Mouse (Mus musculus) left cerebral cortex, adult 8-10 months (tissue): ENCODE data around the gene Krtcap2. TPM values are rescaled to one million over a fixed set of nuclear protein-coding genes. Genes with fewer than 3 reads are reported as not detected.

Source experiments
- DNase-seq, 2 experiments: peaks; one replicate each; pipeline ENCODE4 v3.0.0; 2022; ENCODE audit warnings: low spot score in 2 of 2
- microRNA-seq, 2 experiments: library from miRNA; unstranded; fragments of <30 nt; microRNA quantifications; one replicate each; pipeline ENCODE4 v1.2.0; 2022
- total RNA-seq, 4 experiments: library from RNA; stranded (reverse); gene quantifications; 2 replicates each; pipeline ENCODE4 v1.2.4; 2022

The Krtcap2 gene
- total RNA-seq, 4 experiments from 2014 or later: 70.4 to 91.2 (median 83.7) TPM

DNA sequence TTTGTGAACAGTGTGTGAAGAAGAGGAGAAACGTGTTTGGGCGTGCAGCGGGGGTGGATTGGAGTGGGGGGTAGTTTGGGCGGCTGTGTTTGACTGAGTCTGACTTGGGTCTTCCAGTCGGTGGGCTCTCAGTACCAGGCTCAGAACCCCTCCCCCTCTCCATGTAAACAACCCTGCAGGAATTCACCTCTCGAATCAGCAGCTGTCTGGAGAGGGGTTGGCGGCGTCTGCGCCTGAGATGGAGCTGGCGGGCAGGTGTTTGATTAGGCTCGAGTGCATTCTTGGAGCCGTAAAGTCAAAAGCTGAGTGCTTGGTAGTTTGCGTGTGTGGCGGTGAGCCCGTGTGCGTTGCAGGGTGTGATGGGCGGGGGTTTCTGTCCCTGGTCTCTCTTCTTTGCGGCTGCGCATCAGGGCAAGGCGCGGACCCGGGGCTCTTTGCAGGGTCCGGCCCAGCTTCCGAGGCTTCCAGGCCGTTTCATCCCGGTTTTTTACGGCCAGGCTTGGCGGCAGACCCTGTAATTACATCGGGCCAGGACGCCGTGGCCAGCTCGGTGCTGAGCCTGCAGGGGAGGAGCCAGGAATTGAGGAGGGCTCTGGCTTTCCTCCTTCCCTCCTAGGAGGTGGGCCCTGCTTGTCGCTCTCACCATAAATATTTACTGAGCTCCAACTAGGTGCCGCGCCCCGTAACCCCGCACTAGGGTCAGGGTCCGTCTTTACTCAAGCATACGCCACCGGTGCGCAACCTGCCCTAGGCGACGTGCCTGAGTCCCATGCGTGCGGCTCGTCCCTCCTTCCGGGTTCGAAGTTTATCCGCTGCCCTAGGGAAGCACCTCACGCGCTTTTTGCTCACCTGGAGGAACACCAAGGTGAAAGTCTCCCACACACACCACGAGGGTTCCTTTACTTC is 35.1 kb downstream of the Krtcap2 start, which contains the start of gene Efna1:
Gene Efna1, minus strand, starts transcription at position 537 of the 906 bp plus-strand sequence.
- no peak for DNase-seq

DNA sequence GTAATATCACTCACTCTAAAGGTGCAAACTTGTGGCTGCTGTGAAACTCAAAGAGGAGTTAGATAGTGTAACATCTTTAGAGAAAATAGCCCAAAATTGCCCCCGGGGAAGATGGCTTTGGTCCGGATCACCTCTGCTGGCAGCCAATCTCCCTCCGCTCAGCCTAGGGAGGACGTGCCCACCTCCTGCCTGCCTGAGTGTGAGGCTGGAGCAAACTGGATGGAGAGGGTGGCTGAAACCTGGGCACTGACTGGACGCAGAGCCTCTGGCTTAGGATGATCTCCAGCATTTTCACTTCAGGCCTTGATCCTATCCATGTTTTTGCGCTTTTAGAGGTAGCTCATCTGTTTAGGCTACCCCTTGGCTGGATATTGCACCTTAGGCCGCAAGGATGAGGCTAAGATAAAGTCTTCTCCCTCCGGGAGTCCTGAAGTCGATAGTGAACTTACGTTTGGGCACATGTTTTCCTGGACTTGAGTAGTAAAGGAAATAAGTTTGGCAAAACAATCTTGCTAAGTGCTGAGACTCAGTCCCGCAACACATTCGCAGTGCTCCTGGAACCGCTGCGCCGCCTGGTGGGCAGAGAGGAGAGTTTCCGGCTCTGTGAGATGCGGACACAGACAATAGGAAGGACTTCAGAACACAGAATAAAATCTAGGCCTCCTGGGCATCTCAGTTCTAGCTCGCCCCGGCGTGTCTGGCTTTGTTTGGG is 36.0 kb downstream of the Krtcap2 start:
- DNase-seq: peak in 1 of 2 experiments; percentile 72

DNA sequence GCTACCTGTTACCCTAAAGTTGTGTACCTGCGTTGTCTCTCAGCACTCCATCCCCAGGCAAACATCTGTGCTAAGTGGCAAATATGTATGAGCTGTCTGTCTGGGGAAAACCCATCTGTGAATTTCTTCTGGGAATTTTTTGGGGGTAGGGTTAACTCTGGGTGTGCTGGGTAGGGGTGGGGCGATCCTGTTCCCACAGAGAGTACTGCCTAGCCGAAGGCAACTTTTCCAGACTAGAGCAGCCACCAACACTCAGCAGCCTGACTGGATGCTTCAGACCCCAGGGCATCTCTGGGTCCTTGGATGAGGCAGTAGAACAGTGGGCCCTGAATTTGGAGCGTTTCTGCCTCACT is 36.5 kb downstream of the Krtcap2 start:
- DNase-seq: no peak

DNA sequence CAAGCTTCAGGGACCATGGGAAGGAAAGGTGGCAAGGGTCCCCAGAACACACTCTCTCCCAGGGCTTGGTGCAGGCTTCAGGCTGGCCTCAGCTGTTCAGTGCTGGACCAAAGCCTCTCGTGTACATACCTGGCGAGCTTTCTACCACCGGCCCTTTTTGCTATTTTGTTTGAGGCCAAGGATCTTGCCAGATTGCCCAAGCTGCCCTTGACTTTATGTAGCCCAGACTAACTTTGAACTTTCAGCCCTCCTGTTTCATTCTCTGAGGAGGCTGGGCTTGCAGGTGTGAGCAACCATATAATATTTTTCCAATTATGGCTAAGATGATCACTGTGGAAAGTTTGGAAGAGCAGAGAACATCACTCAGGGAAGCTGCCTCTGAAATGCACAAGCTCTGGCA is 38.5 kb downstream of the Krtcap2 start:
- no peak for DNase-seq

DNA sequence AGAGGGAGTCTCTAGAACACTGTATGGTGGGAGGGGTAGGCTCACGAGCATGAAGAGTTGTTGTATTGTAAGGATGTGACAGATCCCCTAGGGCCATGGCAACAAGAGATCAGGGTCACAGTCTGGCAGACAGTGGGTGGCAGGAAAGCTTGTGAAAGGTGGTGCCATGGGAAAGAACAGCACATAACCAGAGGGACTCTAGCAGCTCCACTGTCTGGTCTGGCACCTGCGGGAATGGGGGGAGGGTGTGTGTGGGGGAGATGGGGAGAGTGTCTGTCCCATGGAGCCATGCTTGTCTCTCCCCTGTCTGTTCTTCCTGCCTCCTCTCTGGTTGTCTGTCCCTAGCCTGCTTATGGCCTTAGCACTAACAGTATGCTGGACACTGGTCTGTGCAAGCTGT is 39.8 kb downstream of the Krtcap2 start:
- no peak for DNase-seq

DNA sequence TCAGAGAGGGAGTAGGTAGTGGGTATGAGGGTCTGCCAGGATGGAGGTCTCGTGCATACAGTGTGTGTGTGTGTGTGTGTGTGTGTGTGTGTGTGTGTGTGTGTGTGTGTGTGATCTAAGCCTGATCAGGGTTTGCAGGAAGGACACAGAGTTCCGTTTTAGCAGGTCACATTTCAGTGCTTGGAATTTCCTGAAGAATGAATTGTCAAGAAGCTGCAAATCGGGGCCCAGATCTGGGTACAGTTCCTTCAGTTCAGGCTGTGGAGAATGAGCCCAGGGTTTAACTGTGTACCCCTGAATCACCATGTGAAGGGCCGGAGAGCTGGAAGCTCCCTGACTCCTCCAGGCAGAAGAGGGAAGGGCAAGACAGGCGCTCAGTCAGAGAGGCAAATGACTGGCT is 41.5 kb downstream of the Krtcap2 start:
- no peak for DNase-seq

DNA sequence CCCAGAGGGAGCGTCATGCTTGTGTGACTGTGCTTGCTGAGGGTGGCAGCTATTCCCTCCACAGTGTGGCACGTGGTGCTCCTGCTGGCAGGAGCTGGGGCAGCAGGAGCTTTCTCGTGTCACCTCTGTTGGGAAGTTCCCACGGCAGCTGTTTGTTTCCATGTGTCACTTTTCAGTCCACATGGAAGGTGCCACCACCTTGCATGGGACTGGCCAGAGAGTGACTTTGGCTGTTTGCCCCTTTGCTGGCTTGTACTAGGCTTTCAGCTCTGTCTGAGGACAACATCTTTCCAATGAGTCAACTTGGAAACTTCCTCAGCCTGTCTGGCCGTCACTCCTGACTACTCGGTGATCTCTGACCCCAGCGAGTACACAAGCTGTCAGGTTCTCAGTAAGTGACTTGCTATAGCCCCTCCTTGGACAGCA is 42.8 kb downstream of the Krtcap2 start:
- DNase-seq: no peak

DNA sequence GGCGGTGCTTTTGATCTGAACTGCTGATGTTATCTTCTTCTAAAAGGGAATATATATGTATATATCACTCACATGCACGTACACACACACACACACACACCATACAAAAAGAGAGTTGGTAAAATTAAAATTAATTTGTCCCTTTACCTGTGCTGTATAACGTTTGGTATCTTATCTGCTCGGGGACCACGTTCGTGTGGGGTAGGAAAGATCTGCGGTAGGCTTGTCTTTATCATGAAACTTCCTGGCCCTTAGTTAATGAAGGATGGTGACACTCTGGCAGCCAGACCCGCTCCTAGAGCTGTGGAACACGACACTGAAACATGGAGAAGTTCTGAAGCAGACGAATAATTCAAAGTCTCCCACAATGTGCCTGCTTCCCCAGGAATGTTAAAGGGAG is 46.1 kb downstream of the Krtcap2 start:
- DNase-seq: no peak

DNA sequence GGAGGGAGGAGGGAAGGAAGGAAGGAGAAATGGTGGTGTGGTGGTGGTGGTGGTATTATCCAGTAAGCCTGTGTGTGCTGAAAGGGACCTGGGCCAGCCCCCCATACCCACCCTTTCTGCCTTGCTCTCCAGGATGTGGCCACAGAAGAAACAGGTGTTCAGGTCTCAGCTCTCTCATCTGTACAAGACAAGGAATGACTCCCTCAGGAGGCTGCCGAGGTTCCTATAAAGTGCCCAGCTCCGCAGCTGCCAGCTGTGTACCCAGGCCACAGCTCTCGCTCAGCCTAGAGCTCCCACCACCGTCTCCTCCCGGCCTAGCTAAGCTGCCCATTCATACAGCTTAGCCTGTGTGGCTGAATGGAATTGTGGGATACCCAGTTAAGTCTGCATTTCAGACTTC is 46.5 kb downstream of the Krtcap2 start:
- no peak for DNase-seq

DNA sequence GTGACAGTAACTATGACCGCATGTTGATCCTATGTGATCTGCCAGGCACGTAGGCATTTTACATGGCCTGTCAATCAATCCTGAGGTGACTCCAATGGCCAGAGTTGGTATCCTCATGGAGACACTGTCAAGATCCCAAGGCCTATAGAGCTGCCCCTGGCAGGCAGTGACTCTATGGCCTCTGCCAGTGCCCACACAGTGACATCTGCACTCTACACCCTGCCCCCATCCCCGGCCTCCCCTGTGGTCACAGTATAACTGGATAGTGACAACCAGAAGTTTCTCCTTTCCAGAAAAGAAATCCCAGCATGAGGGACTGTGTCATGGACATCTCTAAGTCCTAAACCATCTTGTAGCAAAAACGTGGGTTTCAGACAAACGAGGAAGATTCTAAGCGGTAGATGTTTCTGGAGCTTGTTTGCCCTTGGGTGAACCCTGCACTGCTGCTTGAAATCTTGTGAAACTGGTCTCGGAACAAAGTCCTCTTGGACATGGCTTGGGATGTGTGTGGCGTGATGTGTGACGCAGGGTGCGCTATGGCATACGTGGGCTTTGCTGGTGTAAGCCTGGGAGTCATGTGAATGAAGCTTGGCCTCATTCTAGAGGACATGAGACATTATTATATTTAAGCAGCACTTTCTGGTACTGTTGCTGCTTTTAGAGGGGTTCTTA is 47.6 kb downstream of the Krtcap2 start:
- DNase-seq: no peak

DNA sequence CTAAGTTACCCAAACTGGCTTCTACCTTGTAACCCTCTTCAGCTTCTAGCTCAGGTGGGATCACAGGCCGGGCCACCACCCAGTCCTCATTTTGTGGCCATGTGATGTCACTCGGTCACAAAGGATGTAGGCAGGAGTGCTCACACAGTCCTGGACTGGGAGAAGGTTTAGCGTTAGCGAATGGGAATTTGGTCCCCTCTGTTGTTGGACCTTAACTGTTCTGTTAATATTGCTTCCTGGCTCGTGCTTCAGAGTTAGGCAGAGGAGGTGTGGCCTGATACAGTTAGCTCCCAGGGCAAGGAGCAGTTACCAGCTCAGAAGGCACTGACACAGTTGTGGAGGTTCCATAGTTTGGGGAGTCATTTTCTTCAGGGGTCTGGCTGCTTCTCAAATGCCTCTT is 48.4 kb downstream of the Krtcap2 start:
- no peak for DNase-seq

DNA sequence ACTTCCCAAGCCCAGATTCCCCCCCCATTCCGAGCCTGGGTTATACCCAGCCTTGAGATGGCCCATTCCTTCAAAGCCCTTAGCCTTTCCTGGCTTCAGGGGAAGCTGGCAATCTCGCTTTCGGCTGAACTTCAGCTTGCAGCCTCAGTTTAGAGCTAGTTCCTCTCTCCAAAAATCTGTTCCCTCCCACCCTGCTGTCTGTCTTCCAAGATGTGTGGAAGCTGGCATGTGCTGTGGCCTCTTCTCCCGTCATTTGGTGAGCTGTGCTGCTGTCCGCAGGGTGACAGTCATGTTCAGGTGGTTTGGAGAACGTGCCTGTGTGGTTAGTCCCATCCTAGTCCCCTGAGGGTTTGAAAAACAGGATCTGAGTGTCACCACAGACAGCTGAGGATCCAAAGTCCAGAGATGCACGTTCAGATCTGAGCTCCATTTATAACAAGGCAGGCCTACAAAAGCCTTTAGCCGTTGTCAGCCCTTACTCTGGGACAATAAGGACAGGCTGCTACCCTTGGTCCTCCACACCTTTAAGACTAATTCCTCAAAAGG is 50.0 kb downstream of the Krtcap2 start:
- DNase-seq: no peak

DNA sequence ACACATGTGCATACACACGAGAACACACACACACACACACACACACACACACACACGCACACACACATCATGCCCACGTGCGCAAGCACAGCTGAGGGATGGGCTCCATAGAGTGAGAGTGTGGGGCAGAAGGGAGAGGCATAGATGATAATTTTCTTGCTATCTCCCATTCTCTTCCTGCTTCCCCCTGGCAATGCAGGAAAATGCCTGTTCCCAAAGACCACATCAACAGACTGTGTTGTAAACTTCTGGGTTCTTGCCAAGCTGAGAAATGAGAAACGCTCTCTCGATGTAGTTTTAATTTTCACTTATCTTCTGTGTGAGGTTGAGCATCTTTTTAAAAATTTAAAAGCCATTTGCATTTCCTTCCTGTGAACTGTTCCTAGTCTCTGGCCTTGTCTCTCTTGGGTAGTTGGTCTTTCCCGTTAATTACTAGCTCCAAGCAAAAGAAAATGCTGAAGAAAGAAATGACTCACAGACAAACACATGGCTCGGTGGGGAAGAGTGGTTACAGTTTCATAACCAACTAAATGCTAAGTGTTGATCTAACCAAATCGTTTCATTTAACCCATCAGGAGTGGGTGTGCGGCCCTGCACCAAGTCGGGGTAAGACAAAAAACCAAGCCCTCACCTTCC is 51.1 kb downstream of the Krtcap2 start:
- no peak for DNase-seq

DNA sequence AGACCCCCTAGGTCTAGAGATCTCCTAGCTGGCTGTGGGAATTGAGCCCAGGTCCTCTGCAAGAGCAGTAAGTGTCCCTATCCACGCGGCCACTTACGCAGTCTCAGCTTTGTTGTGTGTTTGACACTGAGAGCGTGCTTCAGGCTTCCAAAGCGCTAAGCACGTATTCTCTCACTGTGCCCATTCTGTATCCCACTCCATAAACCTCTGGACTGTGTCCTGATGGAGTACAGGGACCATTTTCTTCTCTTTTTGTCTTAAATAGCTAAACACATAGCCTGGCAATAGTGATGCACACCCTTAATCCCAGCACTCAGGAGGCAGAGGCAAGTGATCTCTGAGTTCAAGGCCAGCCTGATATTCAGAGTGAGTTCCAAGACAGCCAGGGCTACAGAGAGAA is 53.1 kb downstream of the Krtcap2 start:
- DNase-seq: no peak

DNA sequence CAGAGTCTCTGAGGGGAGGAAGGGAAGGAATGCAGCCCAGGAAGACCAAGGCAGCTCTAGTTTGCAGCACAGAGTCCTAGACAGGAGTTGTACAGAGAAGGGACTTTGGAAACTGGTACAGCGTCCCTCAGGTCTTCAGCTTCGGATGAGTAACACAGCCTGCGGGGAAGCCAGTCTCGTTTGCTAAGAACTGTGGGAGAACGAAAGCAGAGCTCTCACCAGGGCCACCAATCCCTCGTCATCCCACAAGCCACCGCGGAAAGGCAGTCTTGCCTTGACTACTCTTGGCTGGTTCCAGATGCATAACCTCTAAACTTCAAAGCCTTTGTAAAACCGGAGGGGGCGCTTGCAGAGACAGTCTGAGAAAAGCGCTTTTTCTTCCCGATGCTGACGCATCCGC is 53.7 kb downstream of the Krtcap2 start:
- no peak for DNase-seq

Small RNAs within 50 kb of the gene (microRNA-seq; reads per million reads assigned to microRNA genes)
- gene Mir92b: 5,523 to 6,267 reads per million in 2 experiments

Other genes starting within 250 kb of the Krtcap2 start
- gene Rusc1, start 152.7 kb upstream of the Krtcap2 start, total RNA-seq: 100 to 1,000 TPM; 170 to 198 (median 187) TPM
- gene Gm43738, start 144.9 kb upstream of the Krtcap2 start, total RNA-seq: under 1 TPM in 1 of 4 experiments, not detected in 3; 0.21 TPM
- 100 to 1,000 TPM in 2 of 4 experiments, 10 to 100 TPM in 2; 84.4 to 129 (median 100) TPM for gene Fdps, start 144.0 kb upstream of the Krtcap2 start, total RNA-seq
- not detected for gene Pklr, start 109.8 kb upstream of the Krtcap2 start, total RNA-seq
- 10 to 100 TPM; 12.3 to 18.2 (median 17.0) TPM for gene Hcn3, start 85.8 kb upstream of the Krtcap2 start, total RNA-seq
- 10 to 100 TPM; 41.2 to 45.3 (median 42.5) TPM for gene Clk2, start 81.2 kb upstream of the Krtcap2 start, total RNA-seq
- gene Scamp3, start 68.5 kb upstream of the Krtcap2 start, total RNA-seq: 10 to 100 TPM; 58.5 to 69.8 (median 63.9) TPM
- 10 to 100 TPM; 47.2 to 58.2 (median 52.3) TPM for gene Fam189b, start 62.8 kb upstream of the Krtcap2 start, total RNA-seq
- gene Gba, start 43.0 kb upstream of the Krtcap2 start, total RNA-seq: 10 to 100 TPM; 52.5 to 62.4 (median 56.1) TPM
- gene Thbs3, start 30.8 kb upstream of the Krtcap2 start, total RNA-seq: 10 to 100 TPM; 14.2 to 24.3 (median 22.2) TPM
- gene Mtx1, start 18.9 kb upstream of the Krtcap2 start, total RNA-seq: 100 to 1,000 TPM in 2 of 4 experiments, 10 to 100 TPM in 2; 95.4 to 105 (median 99.8) TPM
- 1 to 10 TPM in 1 of 4 experiments, under 1 TPM in 3; 0.36 to 1.5 (median 0.67) TPM for gene Muc1, start 16.9 kb upstream of the Krtcap2 start, total RNA-seq
- gene Trim46, start 343 bp downstream of the Krtcap2 start, total RNA-seq: 10 to 100 TPM; 66.2 to 74.6 (median 68.4) TPM
- 10 to 100 TPM; 51.6 to 64.2 (median 54.6) TPM for gene Dpm3, start 13.4 kb downstream of the Krtcap2 start, total RNA-seq
- gene Slc50a1, start 24.6 kb downstream of the Krtcap2 start, total RNA-seq: 10 to 100 TPM; 38.0 to 48.9 (median 45.5) TPM
- 1 to 10 TPM; 5.6 to 8.8 (median 6.8) TPM for gene Efna1, start 35.2 kb downstream of the Krtcap2 start, total RNA-seq
- 10 to 100 TPM; 50.1 to 61.2 (median 55.3) TPM for gene Efna3, start 77.0 kb downstream of the Krtcap2 start, total RNA-seq
- gene Efna4, start 92.1 kb downstream of the Krtcap2 start, total RNA-seq: under 1 TPM in 3 of 4 experiments, not detected in 1; 0.22 to 0.46 (median 0.30) TPM
- 100 to 1,000 TPM; 104 to 122 (median 108) TPM for gene Adam15, start 104.0 kb downstream of the Krtcap2 start, total RNA-seq
- gene Dcst2, start 116.0 kb downstream of the Krtcap2 start, total RNA-seq: under 1 TPM; 0.32 to 0.77 (median 0.42) TPM
- under 1 TPM in 1 of 4 experiments, not detected in 3; 0.61 TPM for gene Dcst1, start 119.3 kb downstream of the Krtcap2 start, total RNA-seq
- gene Zbtb7b, start 148.8 kb downstream of the Krtcap2 start, total RNA-seq: 10 to 100 TPM; 11.3 to 20.3 (median 15.8) TPM
- 1 to 10 TPM; 3.9 to 5.8 (median 4.4) TPM for gene Lenep, start 156.8 kb downstream of the Krtcap2 start, total RNA-seq
- gene Flad1, start 165.9 kb downstream of the Krtcap2 start, total RNA-seq: 10 to 100 TPM; 30.8 to 39.9 (median 35.6) TPM
- 1 to 10 TPM; 2.4 to 3.5 (median 2.8) TPM for gene Cks1b, start 172.4 kb downstream of the Krtcap2 start, total RNA-seq
- 10 to 100 TPM; 15.1 to 18.7 (median 17.3) TPM for gene Shc1, start 172.5 kb downstream of the Krtcap2 start, total RNA-seq
- 10 to 100 TPM; 44.0 to 57.4 (median 48.8) TPM for gene Pygo2, start 184.2 kb downstream of the Krtcap2 start, total RNA-seq
- 10 to 100 TPM; 33.6 to 51.4 (median 41.9) TPM for gene Pbxip1, start 190.7 kb downstream of the Krtcap2 start, total RNA-seq
- 10 to 100 TPM; 29.0 to 37.4 (median 31.7) TPM for gene Pmvk, start 208.6 kb downstream of the Krtcap2 start, total RNA-seq